Mouse (Mus musculus): ENCODE data around the gene Capn10. TPM values are rescaled to one million over a fixed set of nuclear protein-coding genes. Genes with fewer than 3 reads are reported as not detected.

Gene Capn10
- polyA plus RNA-seq, 1 experiment, result 17.1 TPM

DNA sequence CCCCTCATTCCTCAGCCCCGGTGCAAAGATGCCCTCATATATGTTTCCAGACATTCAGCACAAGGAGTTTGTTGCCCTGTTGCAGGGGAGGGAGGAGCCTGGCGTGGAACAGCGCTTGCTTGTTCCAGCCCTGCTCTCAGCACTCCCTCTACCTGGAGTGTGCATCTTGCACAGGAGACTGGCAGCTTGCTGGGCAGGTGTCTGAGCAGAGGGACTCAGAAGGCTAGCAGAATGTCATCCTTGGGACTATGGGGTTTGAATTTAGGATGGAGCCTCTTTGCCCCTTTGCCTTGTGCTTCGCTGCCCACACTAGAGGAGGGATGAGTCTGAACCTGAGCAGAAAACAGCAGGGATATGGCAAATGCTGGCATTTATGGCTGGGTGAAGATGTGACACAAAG is 5.6 kb downstream of the Capn10 start:
- no peak overlapping the region for H3K9ac ChIP-seq (ENCODE audit: low read depth, poor library complexity, severe bottlenecking)
- TF ChIP-seq CTCF (IDR thresholded peaks at IDR 0.05; ENCODE audit: low read depth, low read length) (no peak), POLR2A (IDR thresholded peaks at IDR 0.05; ENCODE audit: insufficient read depth, low read length) (no peak), EP300 (IDR thresholded peaks at IDR 0.05; ENCODE audit: insufficient read depth, low read depth, low read length) (no peak)
- no peak overlapping the region for H3K27ac ChIP-seq (ENCODE audit: insufficient read depth, low read length)
- no peaks in the 10 kb centered on the region for H3K27me3 ChIP-seq (ENCODE audit: control insufficient read depth, insufficient read depth, low read length, poor library complexity, severe bottlenecking)
- H3K9me3 ChIP-seq (replicated peaks; ENCODE audit: control insufficient read depth, insufficient read depth, low read length, poor library complexity, severe bottlenecking), result no peaks in the 10 kb centered on the region
- H3K36me3 ChIP-seq (ENCODE audit: control insufficient read depth, insufficient read depth, low read length, poor library complexity, severe bottlenecking), result no peaks in the 10 kb centered on the region
- H3K4me3 ChIP-seq (ENCODE audit: low read depth, low read length), result no peak overlapping the region
- H3K4me1 ChIP-seq (ENCODE audit: control insufficient read depth, insufficient read depth, low read length), result no peaks in the 10 kb centered on the region

DNA sequence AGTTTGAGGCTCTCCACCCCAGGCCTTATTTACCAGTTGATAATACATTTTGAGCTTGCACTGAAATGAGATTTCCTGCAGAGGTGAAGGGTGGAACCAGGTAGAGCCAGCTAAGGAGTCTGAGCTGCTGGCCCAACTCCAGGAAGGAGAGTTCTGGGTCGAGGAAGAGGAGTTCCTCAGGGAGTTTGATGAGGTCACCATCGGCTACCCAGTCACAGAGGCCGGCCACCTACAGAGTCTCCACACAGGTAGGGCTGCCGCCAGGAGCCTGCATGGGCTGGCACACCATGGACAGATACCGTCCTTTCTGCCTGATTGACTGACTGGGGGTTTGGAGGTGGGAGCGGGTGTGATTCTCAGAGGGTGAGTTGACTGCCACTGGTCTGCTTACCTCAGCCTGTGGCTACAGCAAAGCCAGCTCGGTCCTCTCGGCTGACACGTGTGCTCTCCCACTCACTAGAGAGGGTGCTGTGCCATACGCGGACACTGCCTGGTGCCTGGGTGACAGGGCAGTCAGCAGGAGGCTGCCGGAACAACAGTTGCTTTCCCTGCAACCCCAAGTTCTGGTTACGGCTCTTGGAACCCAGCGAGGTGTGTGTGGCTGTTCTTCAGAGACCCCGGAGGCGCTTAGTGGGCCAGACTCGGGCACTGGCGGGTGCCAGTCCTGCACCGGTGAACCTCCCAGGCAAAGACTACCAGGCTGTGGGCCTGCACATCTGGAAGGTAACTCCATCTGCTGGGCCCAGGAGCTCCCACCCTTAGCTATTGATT is 9.2 kb downstream of the Capn10 start:
- H3K36me3 ChIP-seq (ENCODE audit: control insufficient read depth, insufficient read depth, low read length, poor library complexity, severe bottlenecking), result no peaks in the 10 kb centered on the region
- H3K4me3 ChIP-seq (ENCODE audit: low read depth, low read length), result no peak overlapping the region
- H3K27ac ChIP-seq (ENCODE audit: insufficient read depth, low read length), result no peak overlapping the region
- no peaks in the 10 kb centered on the region for H3K27me3 ChIP-seq (ENCODE audit: control insufficient read depth, insufficient read depth, low read length, poor library complexity, severe bottlenecking)
- H3K4me1 ChIP-seq (ENCODE audit: control insufficient read depth, insufficient read depth, low read length), result no peaks in the 10 kb centered on the region
- H3K9ac ChIP-seq (ENCODE audit: low read depth, poor library complexity, severe bottlenecking), result no peak overlapping the region
- no peaks in the 10 kb centered on the region for H3K9me3 ChIP-seq (replicated peaks; ENCODE audit: control insufficient read depth, insufficient read depth, low read length, poor library complexity, severe bottlenecking)
- TF ChIP-seq POLR2A (IDR thresholded peaks at IDR 0.05; ENCODE audit: insufficient read depth, low read length) (no peak), EP300 (IDR thresholded peaks at IDR 0.05; ENCODE audit: insufficient read depth, low read depth, low read length) (no peak), CTCF (IDR thresholded peaks at IDR 0.05; ENCODE audit: low read depth, low read length) (no peak)

DNA sequence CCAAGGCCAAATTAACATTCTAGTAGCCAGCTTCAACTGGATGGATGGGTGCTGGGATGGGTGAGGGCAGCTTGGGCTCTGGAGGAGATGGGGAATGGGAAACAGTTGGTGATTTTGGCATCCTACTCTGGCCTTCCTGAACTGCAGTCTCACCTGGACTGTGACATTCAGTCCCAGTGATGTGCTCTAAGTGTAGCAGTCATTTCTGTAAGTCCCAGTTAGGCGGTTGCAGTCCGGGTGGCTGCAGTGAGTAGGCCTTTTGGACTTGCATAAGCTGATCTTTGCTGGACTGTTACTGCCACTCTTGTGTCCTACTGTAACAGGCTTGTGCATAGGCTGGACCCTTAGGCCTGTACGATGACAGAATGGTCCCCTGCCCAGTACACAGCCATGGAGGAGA is 13.8 kb downstream of the Capn10 start:
- H3K4me1 ChIP-seq (ENCODE audit: control insufficient read depth, insufficient read depth, low read length), result no peaks in the 10 kb centered on the region
- no peak for TF ChIP-seq POLR2A (IDR thresholded peaks at IDR 0.05; ENCODE audit: insufficient read depth, low read length)
- H3K9me3 ChIP-seq (replicated peaks; ENCODE audit: control insufficient read depth, insufficient read depth, low read length, poor library complexity, severe bottlenecking), result no peaks in the 10 kb centered on the region
- no peak overlapping the region for H3K9ac ChIP-seq (ENCODE audit: low read depth, poor library complexity, severe bottlenecking)
- H3K36me3 ChIP-seq (ENCODE audit: control insufficient read depth, insufficient read depth, low read length, poor library complexity, severe bottlenecking), result no peaks in the 10 kb centered on the region
- no peak overlapping the region for H3K27ac ChIP-seq (ENCODE audit: insufficient read depth, low read length)
- no peaks in the 10 kb centered on the region for H3K27me3 ChIP-seq (ENCODE audit: control insufficient read depth, insufficient read depth, low read length, poor library complexity, severe bottlenecking)
- H3K4me3 ChIP-seq (ENCODE audit: low read depth, low read length), result no peak overlapping the region

DNA sequence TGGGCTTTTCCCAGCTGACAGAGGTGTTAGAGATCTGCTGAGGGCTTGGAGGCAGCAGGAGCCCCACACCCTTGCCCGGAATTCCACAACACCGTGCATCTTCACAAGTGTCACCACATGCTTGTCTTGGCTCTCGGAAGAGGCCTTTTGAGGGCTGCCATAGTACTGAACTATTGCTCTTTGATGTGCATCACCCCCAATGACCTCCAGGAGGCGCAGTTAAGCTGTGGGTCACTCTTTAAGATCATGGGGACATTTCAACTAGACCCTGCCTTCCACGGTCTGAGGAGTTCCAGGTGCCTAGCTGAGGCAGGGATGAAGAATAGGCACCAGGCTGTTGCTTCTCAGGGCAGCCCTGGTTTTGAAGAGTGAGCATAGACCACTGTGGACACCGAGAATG is 15.2 kb downstream of the Capn10 start:
- Histone ChIP-seq H3K9me3 (replicated peaks; ENCODE audit: control insufficient read depth, insufficient read depth, low read length, poor library complexity, severe bottlenecking) (no peaks in the 10 kb centered on the region), H3K27ac (ENCODE audit: insufficient read depth, low read length) (no peak overlapping the region), H3K4me1 (ENCODE audit: control insufficient read depth, insufficient read depth, low read length) (no peaks in the 10 kb centered on the region), H3K27me3 (ENCODE audit: control insufficient read depth, insufficient read depth, low read length, poor library complexity, severe bottlenecking) (no peaks in the 10 kb centered on the region), H3K36me3 (ENCODE audit: control insufficient read depth, insufficient read depth, low read length, poor library complexity, severe bottlenecking) (no peaks in the 10 kb centered on the region), H3K9ac (ENCODE audit: low read depth, poor library complexity, severe bottlenecking) (no peak overlapping the region), H3K4me3 (ENCODE audit: low read depth, low read length) (no peak overlapping the region)
- no peak for TF ChIP-seq POLR2A (IDR thresholded peaks at IDR 0.05; ENCODE audit: insufficient read depth, low read length)
- peak; percentile 42 for TF ChIP-seq CTCF (IDR thresholded peaks at IDR 0.05; ENCODE audit: low read depth, low read length)

DNA sequence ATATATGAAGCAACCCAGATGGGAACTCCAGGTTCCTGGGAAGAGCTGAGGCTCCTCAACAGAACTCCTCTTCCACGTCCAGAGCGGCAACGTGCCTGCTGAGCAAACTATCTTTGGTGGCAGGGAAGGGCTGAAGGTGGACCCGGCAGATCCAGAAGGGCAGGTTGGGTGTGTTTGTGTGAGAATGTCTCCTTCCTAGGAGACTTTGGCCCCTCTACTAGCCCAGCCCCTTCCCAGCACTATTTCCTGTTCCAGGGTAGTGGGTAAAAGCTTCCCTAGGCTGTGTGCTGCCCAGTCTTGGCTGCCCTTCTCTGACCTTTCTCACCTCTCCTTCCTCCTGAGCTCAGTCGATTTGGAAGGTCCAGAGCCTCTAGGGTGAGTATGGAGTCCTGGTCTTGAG is 16.4 kb downstream of the Capn10 start, which contains the start of gene Gpr35:
Gene Gpr35, plus strand, starts transcription at position 259 of the 400 bp plus-strand sequence.
- Histone ChIP-seq H3K9me3 (replicated peaks; ENCODE audit: control insufficient read depth, insufficient read depth, low read length, poor library complexity, severe bottlenecking) (no peaks in the 10 kb centered on the region), H3K36me3 (ENCODE audit: control insufficient read depth, insufficient read depth, low read length, poor library complexity, severe bottlenecking) (no peaks in the 10 kb centered on the region), H3K4me1 (ENCODE audit: control insufficient read depth, insufficient read depth, low read length) (no peaks in the 10 kb centered on the region), H3K27me3 (ENCODE audit: control insufficient read depth, insufficient read depth, low read length, poor library complexity, severe bottlenecking) (no peaks in the 10 kb centered on the region), H3K9ac (ENCODE audit: low read depth, poor library complexity, severe bottlenecking) (no peak within 1 kb of the TSS), H3K27ac (ENCODE audit: insufficient read depth, low read length) (no peak within 1 kb of the TSS), H3K4me3 (ENCODE audit: low read depth, low read length) (no peak within 1 kb of the TSS)
- TF ChIP-seq POLR2A (IDR thresholded peaks at IDR 0.05; ENCODE audit: insufficient read depth, low read length), result no peak
- TF ChIP-seq CTCF (IDR thresholded peaks at IDR 0.05; ENCODE audit: low read depth, low read length), result no peak
- TF ChIP-seq EP300 (IDR thresholded peaks at IDR 0.05; ENCODE audit: insufficient read depth, low read depth, low read length), result no peak

DNA sequence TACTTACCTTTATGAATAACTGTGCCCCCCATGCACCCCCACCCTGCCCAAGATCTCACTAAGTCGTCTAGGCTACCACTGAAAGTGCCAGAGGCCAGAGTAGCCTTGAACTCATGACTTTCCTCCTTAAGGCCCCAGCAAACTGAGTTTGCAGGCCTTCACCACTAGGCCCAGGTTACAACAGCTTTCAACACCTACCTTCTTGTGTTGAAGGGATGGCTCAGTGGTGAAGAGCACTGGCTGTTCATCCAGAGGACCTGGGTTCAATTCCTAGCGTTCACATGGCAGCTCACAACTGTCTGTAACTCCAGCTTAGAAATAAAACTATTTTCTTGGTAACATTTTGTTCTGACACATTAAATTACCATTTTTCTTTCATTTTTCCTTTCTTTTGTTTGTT is 19.5 kb downstream of the Capn10 start:
- no peaks in the 10 kb centered on the region for H3K27me3 ChIP-seq (ENCODE audit: control insufficient read depth, insufficient read depth, low read length, poor library complexity, severe bottlenecking)
- H3K9ac ChIP-seq (ENCODE audit: low read depth, poor library complexity, severe bottlenecking), result no peak overlapping the region
- no peaks in the 10 kb centered on the region for H3K4me1 ChIP-seq (ENCODE audit: control insufficient read depth, insufficient read depth, low read length)
- no peaks in the 10 kb centered on the region for H3K36me3 ChIP-seq (ENCODE audit: control insufficient read depth, insufficient read depth, low read length, poor library complexity, severe bottlenecking)
- H3K27ac ChIP-seq (ENCODE audit: insufficient read depth, low read length), result no peak overlapping the region
- H3K9me3 ChIP-seq (replicated peaks; ENCODE audit: control insufficient read depth, insufficient read depth, low read length, poor library complexity, severe bottlenecking), result no peaks in the 10 kb centered on the region
- H3K4me3 ChIP-seq (ENCODE audit: low read depth, low read length), result no peak overlapping the region
- TF ChIP-seq EP300 (IDR thresholded peaks at IDR 0.05; ENCODE audit: insufficient read depth, low read depth, low read length) (no peak), CTCF (IDR thresholded peaks at IDR 0.05; ENCODE audit: low read depth, low read length) (no peak), POLR2A (IDR thresholded peaks at IDR 0.05; ENCODE audit: insufficient read depth, low read length) (no peak)

All from ES-Bruce4 (cell line).